Mouse (Mus musculus) heart, embryonic 10.5 days (tissue): Measurements from ENCODE around the gene Akr1b8. TPM values are rescaled to one million over a fixed set of nuclear protein-coding genes. Genes with fewer than 3 reads are reported as not detected.
"Not testable (repeated sequence)": the region's sequence is repeated elsewhere in the genome, so short reads cannot be mapped to it uniquely, and the experiment has no call there.

Source experiments
- DNase-seq: peaks from one replicate; pipeline ENCODE4 v3.0.0-alpha.2; 2017; ENCODE audit warnings: low spot score
- H3K27ac ChIP-seq: fragments of 300-500 bp; sonication (generic); 2 replicates; pipeline ENCODE4 v1.5.1; 2016; ENCODE audit warnings: mild to moderate bottlenecking
- H3K27me3 ChIP-seq: fragments of 300-500 bp; sonication (generic); 2 replicates; pipeline ENCODE4 v1.6.1; 2016; ENCODE audit warnings: mild to moderate bottlenecking; ENCODE audit not compliant: poor library complexity, insufficient read depth, severe bottlenecking
- H3K36me3 ChIP-seq: fragments of 300-500 bp; sonication (generic); 2 replicates; pipeline ENCODE4 v1.6.1; 2016; ENCODE audit warnings: mild to moderate bottlenecking, moderate library complexity
- H3K4me1 ChIP-seq: fragments of 300-500 bp; sonication (generic); 2 replicates; pipeline ENCODE4 v1.6.1; 2016; ENCODE audit warnings: mild to moderate bottlenecking
- H3K4me3 ChIP-seq: fragments of 300-500 bp; sonication (generic); 2 replicates; pipeline ENCODE4 v1.5.1; 2016; ENCODE audit warnings: mild to moderate bottlenecking, moderate library complexity
- H3K9me3 ChIP-seq: fragments of 300-500 bp; sonication (generic); 2 replicates; pipeline ENCODE4 v1.6.1; 2016; ENCODE audit warnings: mild to moderate bottlenecking, moderate library complexity
- whole genome bisulfite sequencing: fragments of 180-500 bp; shearing (Covaris S2); methylation state at CpG from one replicate; pipeline ENCODE4 v1.1.7; 2016; 5-methylcytosine and 5-hydroxymethylcytosine counted together
- polyA plus RNA-seq: library from polyadenylated mRNA; unstranded; fragments of >200 nt; fragmentation: Nextera tagmentation; extraction: Ambion mirVana; gene quantifications from 2 replicates; pipeline ENCODE4 v1.2.1, GENCODE M21; 2016

The Akr1b8 gene
- polyA plus RNA-seq, 1 experiment from 2014 or later, result 21.1 TPM

- H3K4me1 ChIP-seq, result peaks cover 35% of the 10 kb centered on the region
- peak overlapping the region; percentile 85; the same call in 1 of the 2 replicates for H3K27ac ChIP-seq
- 40% methylated on average over 8 of the region's 8 CpGs for WGBS
- H3K27me3 ChIP-seq, result no peaks in the 10 kb centered on the region
- 0 out of 2 replicates have a peak, but pooled peaks cover 5% of the 10 kb centered on the region for H3K36me3 ChIP-seq
- H3K9me3 ChIP-seq, result no peaks in the 10 kb centered on the region
- peak overlapping the region; percentile 57 for H3K4me3 ChIP-seq
- DNase-seq, result peak; percentile 73
Observed at GRCm38 (mm10) chr6:34354354-34355348, 732 bp downstream of the Akr1b8 start.

DNA sequence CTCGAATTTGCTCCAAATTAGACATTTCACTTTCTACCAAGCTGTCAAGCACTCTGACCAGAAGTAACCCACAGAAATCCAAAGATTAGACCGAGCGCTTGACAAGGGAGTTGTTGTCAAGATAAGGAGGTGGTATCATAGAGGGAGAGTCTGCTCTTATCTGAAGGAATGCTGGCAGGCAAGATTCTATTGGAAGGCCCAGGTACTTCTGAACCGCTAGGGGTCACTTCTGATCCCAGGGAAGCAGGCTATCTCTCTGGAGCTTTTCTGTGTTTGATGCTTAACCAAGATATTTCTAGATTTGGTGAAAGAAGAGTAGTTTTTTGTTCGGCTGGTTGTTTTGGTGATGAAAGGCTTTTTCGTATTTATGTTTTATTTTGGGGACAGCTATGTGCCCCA is 1.4 kb downstream of the Akr1b8 start:
- DNase-seq, result peak; percentile 47
- peak overlapping the region; percentile 23; the same call in 1 of the 2 replicates for H3K27ac ChIP-seq
- no peaks in the 10 kb centered on the region for H3K27me3 ChIP-seq
- 24% methylated on average over 6 of the region's 6 CpGs for WGBS
- H3K36me3 ChIP-seq, result 0 out of 2 replicates have a peak, but pooled peaks cover 5% of the 10 kb centered on the region
- H3K4me1 ChIP-seq, result peaks cover 35% of the 10 kb centered on the region
- peak overlapping the region; percentile 12; the same call in 1 of the 2 replicates for H3K4me3 ChIP-seq
- H3K9me3 ChIP-seq, result no peaks in the 10 kb centered on the region

DNA sequence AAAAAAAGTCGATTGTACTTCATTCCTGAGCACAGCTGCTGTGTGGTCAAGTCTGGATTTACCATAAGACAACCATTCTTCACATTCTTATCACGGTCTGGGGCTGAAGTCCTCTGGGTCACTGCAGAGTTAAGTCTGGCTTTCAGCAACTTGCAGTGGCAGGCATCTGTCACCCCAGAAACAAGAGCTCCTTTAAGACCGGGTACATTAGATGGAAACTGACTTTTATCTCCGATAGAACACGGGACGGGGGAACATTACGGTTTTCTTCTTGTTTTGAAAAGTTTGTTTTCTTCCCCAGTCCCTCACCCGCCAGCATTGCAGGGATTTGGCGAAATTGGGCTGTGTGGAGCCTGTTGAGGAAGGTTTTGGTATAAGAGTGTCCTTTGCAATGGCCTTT is 1.9 kb downstream of the Akr1b8 start:
- Histone ChIP-seq H3K4me3 (no peak overlapping the region), H3K9me3 (no peaks in the 10 kb centered on the region), H3K27me3 (no peaks in the 10 kb centered on the region), H3K27ac (no peak overlapping the region), H3K4me1 (peaks cover 35% of the 10 kb centered on the region), H3K36me3 (0 out of 2 replicates have a peak, but pooled peaks cover 5% of the 10 kb centered on the region)
- 44% methylated on average over 9 of the region's 9 CpGs for WGBS
- peak; percentile 71 for DNase-seq

DNA sequence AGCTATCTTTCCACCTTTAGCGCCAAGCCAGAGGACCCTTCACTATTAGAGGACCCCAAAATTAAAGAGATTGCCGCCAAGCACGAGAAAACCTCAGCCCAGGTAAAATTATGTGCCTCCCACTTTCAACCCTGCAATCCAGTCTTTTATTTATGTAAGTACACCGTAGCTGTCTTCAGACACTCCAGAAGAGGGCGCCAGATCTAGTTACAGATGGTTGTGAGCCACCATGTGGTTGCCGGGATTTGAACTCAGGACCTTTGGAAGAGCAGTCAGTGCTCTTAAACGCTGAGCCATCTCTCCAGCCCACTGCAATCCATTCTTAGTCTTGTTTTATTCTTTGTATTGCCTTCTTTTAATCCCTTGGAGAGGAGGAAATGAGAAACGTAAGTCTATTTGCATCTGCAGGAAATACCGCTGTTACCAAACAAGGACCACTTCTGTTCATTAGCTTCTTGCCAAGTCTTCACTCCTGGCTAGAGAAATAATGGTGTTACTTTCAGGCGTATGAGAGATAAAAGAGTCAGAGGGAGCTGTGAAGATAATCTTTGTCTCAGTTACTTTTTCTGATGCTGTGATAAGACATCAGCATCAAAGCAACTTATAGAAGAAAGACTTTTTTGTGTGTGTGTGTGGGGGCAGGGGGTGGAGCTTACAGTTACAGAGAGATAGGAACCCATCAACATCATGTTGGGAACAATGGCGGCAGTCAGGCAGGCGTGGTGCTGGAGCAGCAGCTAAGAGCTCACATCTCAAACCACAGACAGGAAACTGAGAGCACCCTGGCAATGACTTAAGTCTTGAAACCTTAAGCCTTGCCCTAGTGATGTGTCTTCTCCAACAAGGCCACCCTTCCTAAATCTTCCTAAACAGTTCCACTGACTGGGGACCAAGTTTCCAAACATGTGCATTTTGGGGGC is 10.6 kb downstream of the Akr1b8 start:
- DNase-seq, result no peak
- H3K27me3 ChIP-seq, result no peaks in the 10 kb centered on the region
- H3K9me3 ChIP-seq, result no peaks in the 10 kb centered on the region
- H3K4me3 ChIP-seq, result no peak overlapping the region
- H3K36me3 ChIP-seq, result 0 out of 2 replicates have a peak, but pooled peaks cover 5% of the 10 kb centered on the region
- WGBS, result 77% methylated on average over 12 of the region's 12 CpGs
- no peak overlapping the region for H3K27ac ChIP-seq
- peaks cover 8% of the 10 kb centered on the region for H3K4me1 ChIP-seq

- Histone ChIP-seq H3K27me3 (no peaks in the 10 kb centered on the region), H3K9me3 (no peaks in the 10 kb centered on the region), H3K27ac (no peak overlapping the region), H3K4me1 (peaks cover 8% of the 10 kb centered on the region), H3K4me3 (no peak overlapping the region), H3K36me3 (0 out of 2 replicates have a peak, but pooled peaks cover 5% of the 10 kb centered on the region)
- WGBS, result 79% methylated on average over 9 of the region's 9 CpGs
- DNase-seq, result no peak
Observed at GRCm38 (mm10) chr6:34367998-34368397, 14.1 kb downstream of the Akr1b8 start.

GRCm38 (mm10) chr6:34370081-34370480 is 16.2 kb downstream of the Akr1b8 start:
- Histone ChIP-seq H3K36me3 (0 out of 2 replicates have a peak, but pooled peaks cover under 1% of the 10 kb centered on the region), H3K4me1 (peaks cover 8% of the 10 kb centered on the region), H3K9me3 (no peaks in the 10 kb centered on the region), H3K4me3 (no peak overlapping the region), H3K27ac (no peak overlapping the region), H3K27me3 (no peaks in the 10 kb centered on the region)
- 86% methylated on average over 8 of the region's 8 CpGs for WGBS
- DNase-seq, result no peak

GRCm38 (mm10) chr6:34371700-34372351 is 17.9 kb downstream of the Akr1b8 start:
- Histone ChIP-seq H3K36me3 (no peaks in the 10 kb centered on the region), H3K9me3 (no peaks in the 10 kb centered on the region), H3K27me3 (no peaks in the 10 kb centered on the region), H3K4me3 (peak overlapping the region; percentile 40; the same call in 1 of the 2 replicates), H3K4me1 (peaks cover 8% of the 10 kb centered on the region), H3K27ac (peak overlapping the region; percentile 59; the same call in 1 of the 2 replicates)
- no peak for DNase-seq
- 23% methylated on average over 18 of the region's 18 CpGs for WGBS

DNA sequence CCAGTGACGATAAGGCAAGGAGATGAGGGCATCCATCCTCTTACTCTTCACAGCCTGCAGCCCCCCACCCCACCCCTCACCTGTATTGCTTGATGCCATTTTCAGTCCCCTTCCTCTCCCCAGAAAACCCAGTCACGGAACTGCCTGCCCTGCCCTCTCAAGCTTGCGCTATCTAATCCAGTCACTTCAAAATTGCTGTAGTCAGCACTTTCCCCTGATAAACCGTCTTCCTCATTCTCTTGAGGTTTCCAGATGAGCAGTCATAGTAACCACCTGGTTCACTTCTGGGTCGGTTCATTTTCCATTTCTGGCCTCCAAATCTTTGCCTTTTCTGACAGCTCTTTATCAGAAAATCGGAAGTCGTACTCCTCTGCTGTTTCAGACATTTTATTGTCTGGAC is 19.9 kb downstream of the Akr1b8 start:
- DNase-seq, result peak; percentile 64
- peaks cover 4% of the 10 kb centered on the region; the same call in 1 of the 2 replicates for H3K4me1 ChIP-seq
- no peaks in the 10 kb centered on the region for H3K9me3 ChIP-seq
- WGBS, result 69% methylated on average over 7 of the region's 7 CpGs
- no peaks in the 10 kb centered on the region for H3K27me3 ChIP-seq
- no peak overlapping the region for H3K4me3 ChIP-seq
- H3K27ac ChIP-seq, result no peak overlapping the region
- H3K36me3 ChIP-seq, result no peaks in the 10 kb centered on the region

DNA sequence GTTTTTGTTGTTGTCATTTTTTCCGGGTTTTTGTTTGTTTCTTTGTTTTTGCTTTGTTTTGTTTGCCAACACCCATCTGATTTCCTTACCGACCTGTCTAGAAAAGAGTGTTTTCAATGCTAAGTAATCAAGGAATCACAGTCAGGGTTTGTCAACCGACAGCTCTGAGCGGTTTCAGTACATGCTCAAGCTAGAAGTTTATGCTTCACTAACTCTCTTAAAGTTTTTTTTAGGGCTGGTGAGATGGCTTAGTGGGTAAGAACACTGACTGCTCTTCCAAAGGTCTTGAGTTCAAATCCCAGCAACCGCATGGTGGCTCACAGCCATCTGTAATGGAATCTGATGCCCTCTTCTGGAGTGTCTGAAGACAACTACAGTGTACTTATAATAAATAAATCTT is 22.0 kb downstream of the Akr1b8 start:
- peak; percentile 27 for DNase-seq
- not testable (repeated sequence) for H3K4me1 ChIP-seq, H3K27me3 ChIP-seq, H3K4me3 ChIP-seq, H3K36me3 ChIP-seq, H3K9me3 ChIP-seq, H3K27ac ChIP-seq
- WGBS, result 80% methylated on average over 5 of the region's 5 CpGs

DNA sequence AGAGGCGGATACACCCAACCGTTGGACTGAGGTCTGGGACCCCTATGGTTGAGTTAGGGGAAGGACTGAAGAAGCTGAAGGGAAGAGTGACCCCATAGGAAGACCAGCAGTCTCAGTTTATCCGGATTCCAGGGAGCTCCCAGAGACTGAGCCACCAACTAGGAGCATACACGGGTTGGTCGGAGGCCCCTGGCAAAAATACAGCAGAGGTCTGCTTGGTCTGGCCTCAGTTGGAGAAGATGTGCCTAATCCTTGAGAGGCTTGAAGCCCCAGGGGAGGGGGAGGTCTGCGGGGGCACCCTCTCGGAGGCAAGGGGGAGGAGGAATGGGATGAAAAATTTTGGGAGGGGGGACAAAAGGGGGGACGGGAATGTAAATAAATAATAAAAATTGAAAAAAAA is 29.5 kb downstream of the Akr1b8 start:
- Histone ChIP-seq H3K27ac (no peak overlapping the region), H3K9me3 (no peaks in the 10 kb centered on the region), H3K4me3 (peak overlapping the region; percentile 70; the same call in 1 of the 2 replicates), H3K4me1 (peaks cover 5% of the 10 kb centered on the region; the same call in 1 of the 2 replicates), H3K36me3 (peaks cover 8% of the 10 kb centered on the region; the same call in 1 of the 2 replicates), H3K27me3 (no peaks in the 10 kb centered on the region)
- 37% methylated on average over 8 of the region's 8 CpGs for WGBS
- DNase-seq, result no peak

DNA sequence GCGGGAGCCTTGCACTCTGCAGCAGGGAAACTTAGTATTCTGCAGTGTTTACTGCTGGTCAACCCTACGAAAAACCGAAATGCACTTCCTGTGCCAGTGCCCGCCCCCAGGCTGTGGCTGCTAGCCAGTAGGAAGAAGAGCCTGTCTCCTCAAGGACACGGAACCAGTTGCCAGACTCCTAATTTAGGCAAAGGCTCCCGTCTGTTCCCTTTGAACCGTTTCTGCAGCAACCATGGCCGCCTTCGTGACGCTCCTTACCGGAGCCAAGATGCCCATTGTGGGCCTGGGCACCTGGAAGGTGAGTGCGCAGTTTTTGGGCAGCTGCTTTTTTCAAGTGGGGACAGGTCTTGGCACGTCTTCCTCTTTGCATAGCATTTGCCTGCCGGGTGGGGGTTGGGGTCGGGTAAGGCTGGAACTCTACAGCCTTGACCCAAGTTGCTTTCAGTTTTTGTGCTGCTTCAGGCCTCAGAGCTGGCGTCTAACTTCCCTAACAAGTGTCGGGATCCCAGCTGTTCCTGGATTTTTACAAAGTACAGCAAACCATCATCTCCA is 30.3 kb downstream of the Akr1b8 start, which contains the start of gene Akr1b10:
Akr1b10 (plus strand) TSS at position 109 of the 552 bp plus-strand sequence.
- Histone ChIP-seq H3K27ac (peak within 1 kb of the TSS; percentile 89), H3K36me3 (peaks cover 16% of the 10 kb centered on the region), H3K4me3 (peak within 1 kb of the TSS; percentile 70), H3K9me3 (no peaks in the 10 kb centered on the region), H3K27me3 (no peaks in the 10 kb centered on the region), H3K4me1 (peaks cover 5% of the 10 kb centered on the region; the same call in 1 of the 2 replicates)
- WGBS, result under 1% methylated on average over 17 of the region's 17 CpGs
- DNase-seq, result peak; percentile 88
